Mouse (Mus musculus): ENCODE measurements around the gene Fli1.

The Fli1 gene

DNA sequence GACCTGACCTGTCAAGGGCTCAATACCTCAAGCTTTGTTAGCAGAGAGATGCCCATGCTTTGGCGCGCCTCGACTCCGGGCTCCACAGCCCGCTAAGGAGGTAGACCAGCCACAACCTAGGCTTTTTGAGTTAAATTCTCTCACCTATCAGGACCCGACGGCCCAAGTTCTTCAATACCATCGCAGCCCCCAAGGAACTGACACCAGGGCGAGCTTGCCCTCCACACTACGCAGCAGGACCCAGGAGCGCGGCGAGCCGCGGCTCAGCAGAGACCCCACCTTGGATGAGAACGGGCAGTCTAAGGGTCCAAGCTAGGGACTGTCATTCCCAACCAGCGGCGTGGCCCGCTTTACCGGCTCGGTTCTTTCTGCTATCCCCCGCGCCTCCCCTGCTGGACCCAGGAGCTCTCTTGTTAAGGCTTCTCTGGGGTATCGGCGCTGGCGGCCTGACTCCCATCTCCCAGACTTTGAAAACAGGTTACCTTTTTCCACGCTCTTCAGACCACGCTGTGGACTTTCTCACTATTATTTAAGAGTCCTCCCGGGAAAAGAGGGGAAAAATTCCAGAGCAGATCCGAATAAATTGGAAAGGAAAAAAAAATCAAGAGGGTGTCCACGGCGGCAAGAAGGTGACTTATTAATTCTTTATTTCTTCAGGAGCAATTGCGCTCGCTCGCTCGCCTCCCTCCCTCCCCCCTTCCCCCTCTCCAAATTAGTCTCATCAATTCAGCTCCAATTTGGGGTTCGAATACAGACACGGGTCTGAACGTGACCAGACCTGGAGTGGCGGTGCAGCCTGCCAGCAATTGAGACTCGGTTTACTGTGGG is at the start of gene Fli1:
Fli1 (minus strand) TSS at position 650 of the 828 bp plus-strand sequence.
- no peak for DNase-seq (ENCODE audit: extremely low read depth, low read depth)

DNA sequence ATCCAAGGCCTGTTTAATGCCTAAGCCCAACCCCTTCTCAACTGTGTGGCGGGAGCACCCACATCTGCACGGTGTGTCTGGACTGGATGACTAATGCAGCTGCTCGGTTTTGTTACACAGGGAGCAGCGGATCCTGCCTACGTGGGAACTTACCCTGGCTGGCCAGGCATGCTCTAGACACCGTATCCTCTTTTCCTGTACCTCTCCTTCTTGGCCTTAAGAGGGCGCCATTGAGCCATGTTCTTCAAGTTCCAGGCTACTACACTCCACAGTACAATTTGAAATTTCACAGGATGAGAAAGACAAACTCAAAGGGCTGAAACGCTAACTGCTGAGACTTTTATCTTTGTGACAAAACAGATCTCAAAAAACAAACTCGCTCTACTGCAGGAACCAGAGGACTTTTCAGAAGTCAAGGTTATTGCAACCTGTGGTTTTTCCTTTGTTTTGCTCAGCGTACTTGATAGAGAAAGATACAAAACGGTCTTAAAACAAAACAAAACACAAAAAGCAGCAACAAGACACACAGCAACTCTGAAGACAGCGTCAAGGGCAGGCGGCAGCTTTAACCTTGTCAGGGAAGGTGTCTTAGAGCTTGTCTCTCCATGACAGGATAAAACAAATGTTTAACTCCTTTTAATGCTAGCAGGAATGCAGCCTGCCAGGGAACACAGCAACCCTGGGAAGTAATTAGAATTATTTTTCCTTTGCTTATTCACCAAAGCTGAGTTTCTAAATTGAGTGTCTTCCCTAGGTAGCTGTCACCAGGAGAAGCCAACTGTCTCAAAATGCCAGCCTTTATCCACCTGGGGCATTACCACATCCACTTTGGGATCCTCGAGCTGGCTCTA is 49.3 kb upstream of the Fli1 start:
- peak; percentile 86 for DNase-seq (ENCODE audit: extremely low read depth, low read depth)

DNA sequence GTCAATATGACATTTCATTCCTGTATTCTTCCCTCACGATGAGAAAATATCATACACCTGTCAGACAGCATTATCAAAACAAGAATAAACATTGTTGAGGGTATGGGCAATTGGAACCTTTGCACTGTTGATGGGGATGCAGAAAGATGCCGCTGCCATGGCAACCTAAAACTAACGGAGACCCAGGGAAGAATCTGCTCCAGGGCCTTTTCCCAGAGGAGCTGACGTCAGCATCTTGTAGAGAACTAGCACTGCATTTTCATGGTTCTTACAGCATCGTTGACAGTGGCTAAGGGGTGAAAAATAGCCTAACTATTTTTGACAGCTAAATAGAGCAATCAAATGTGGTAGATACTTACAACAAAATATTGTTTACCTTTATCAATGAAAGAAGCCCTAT is 47.9 kb upstream of the Fli1 start:
- DNase-seq (ENCODE audit: extremely low read depth, low read depth): no peak

DNA sequence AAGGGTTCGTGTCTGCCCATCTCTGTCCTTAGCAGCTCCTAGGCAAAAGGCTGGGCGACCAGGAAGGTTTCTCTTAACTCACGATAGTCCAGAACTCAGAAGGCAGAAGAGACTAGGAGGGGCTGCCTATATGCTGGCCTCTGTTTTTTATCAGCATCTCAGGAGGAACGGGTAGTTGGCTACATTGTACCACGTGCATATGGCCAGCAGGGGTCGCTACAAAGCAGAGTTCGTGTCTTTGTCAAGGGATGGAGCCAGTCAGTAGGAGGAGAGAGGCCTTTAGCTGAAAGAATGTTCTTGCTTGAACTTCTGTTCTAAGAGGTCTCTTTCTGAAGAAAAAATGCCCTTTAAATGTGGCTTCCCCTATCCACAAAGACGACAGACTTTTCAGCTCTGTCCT is 47.2 kb upstream of the Fli1 start:
- DNase-seq (ENCODE audit: extremely low read depth, low read depth): peak; percentile 62

GRCm38 (mm10) chr9:32585357-32585756 is 42.7 kb upstream of the Fli1 start:
- DNase-seq (ENCODE audit: extremely low read depth, low read depth): peak; percentile 26

DNA sequence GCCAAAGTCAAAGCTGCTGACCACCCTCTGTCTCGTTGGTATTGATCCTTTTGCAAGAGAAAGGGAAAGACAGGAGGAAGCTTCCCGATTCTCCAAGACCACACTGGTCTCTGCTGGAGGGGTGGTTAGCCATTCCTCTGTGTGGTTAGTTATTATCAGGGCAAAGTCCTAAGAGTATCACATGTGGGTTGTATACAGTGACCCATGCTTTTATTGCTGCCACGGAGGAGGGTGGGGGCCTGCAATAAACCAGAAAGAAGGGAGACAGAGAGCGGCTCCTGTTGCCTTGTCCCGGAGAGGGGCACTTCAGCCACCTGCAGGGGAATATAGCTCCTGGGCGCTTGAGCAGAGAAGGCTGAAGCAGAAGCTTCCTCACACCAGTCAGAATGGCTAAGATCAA is 41.2 kb upstream of the Fli1 start:
- no peak for DNase-seq (ENCODE audit: extremely low read depth, low read depth)

GRCm38 (mm10) chr9:32581851-32582573 is 39.4 kb upstream of the Fli1 start:
- DNase-seq (ENCODE audit: extremely low read depth, low read depth): peak; percentile 49

GRCm38 (mm10) chr9:32578411-32578810 is 35.8 kb upstream of the Fli1 start:
- no peak for DNase-seq (ENCODE audit: extremely low read depth, low read depth)

DNA sequence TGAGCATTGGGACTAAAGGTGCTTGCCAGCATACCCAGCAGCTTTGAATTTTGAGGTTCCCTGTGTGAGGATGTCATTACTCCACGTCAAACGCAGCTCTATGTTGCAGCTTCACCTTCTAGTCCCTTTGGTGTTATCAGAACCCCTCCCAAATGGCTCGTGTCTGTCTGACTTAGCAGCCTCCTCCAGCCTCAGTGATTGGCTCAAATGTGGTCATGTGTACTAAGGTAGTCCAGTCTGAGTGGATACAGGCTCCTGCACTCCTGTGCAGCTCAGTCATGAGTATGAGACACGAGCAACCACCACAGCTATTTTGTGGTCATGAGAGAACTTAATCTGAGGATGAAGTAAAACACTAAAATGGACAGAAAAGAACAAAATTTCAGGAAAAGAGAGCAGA is 31.0 kb upstream of the Fli1 start:
- DNase-seq (ENCODE audit: extremely low read depth, low read depth): no peak

DNA sequence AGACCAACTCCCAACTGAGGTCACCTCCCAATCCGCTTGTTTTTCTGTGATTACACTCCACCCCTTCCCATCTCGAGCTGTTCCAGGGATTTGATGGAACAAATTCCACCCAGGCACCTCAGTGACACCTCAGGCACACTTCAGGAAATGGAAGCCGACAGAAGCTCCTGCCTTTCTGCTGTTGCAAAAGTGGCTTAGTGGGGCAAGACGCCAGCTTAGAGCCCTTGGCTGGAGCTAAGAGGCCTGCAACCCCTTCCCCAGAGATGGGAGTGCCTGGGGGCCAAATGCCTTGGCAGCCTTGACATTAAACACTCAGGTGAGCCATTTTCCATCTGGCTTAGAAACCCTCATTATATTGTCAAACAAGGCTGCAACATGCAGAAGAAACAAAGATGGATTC is 29.0 kb upstream of the Fli1 start:
- DNase-seq (ENCODE audit: extremely low read depth, low read depth): no peak

GRCm38 (mm10) chr9:32570547-32570946 is 27.9 kb upstream of the Fli1 start:
- DNase-seq (ENCODE audit: extremely low read depth, low read depth): no peak

DNA sequence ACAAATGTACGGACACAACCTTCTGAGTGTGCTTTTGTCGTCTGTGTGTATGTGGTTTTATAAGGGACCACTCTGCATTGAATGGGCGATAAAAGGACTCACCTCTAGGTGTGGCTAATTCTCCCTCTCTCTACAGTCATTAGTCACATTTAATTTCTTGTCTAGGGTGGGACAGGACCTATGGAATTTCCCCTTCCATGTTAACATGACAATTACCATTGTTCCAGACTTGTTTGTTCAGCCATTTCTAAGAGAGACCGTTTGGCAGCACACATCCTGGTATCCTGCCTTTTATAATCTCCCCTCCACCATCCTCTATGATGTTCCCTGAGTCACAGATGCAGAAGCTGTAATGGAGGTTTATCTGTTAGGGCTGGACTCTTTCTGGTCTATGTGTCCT is 26.6 kb upstream of the Fli1 start:
- no peak for DNase-seq (ENCODE audit: extremely low read depth, low read depth)

DNA sequence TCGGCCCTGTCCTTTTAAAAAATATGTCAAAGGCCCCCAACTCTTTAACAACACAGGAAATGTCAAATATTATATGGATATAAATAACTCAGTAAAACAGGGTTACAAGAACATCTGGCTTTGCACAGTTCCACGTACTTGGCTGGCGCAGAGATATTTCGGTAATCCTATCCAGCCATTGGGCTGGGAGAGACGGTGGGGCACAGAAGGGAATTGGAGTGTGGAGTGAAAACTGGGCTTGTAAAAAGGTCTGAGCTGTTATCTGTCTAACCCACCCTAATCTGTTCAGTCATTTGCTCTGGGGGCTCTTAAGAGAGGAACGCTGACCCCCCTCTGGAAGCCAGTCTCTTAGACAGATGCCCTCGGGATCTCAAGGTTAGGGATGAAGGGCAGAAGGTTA is 24.9 kb upstream of the Fli1 start:
- no peak for DNase-seq (ENCODE audit: extremely low read depth, low read depth)

DNA sequence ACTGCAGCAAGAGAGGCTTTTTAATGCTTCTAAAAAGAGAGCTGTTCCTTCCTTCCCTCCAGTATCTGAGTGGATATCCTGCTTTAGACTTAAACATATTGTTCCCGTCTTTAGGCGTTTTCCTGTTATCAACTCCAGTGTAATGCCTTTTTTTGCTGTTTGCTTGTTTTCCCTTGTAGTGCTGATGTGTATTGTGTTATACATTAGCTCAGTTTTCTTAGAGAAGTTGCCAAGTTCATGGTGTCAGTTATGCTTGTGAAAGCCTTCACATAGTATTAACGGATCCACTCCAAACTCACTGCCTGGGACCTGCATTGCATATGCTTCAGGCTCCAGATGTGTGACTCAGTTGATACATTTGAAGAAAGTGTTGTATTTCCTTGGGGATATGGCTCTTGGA is 22.6 kb upstream of the Fli1 start:
- DNase-seq (ENCODE audit: extremely low read depth, low read depth): no peak

- no peak for DNase-seq (ENCODE audit: extremely low read depth, low read depth)
Measured at GRCm38 (mm10) chr9:32562837-32563236, 20.2 kb upstream of the Fli1 start.

DNA sequence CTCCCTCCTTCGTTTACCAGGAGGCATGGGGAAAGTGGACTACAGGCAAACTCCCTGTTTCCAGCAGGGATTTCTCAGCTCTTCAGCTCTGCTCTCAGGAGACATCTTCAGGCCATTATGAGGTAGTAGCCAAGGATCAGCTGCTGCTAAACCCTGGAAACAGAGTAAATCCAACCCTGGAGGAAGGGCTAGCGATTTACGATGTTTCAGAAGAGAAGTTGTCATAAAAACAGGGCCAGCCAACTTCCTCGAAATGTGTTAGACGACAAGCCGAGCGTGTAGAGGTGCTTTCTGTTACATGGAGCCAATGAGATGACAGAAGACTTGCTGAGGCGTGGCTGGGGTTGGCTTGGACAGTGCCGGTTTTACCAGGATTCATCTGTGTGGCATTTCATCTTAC is 19.7 kb upstream of the Fli1 start:
- DNase-seq (ENCODE audit: extremely low read depth, low read depth): peak; percentile 90

- no peak for DNase-seq (ENCODE audit: extremely low read depth, low read depth)
Measured at GRCm38 (mm10) chr9:32561190-32561890, 18.7 kb upstream of the Fli1 start.

- DNase-seq (ENCODE audit: extremely low read depth, low read depth): peak; percentile 63
Measured at GRCm38 (mm10) chr9:32559859-32560258, 17.2 kb upstream of the Fli1 start.

- no peak for DNase-seq (ENCODE audit: extremely low read depth, low read depth)
Measured at GRCm38 (mm10) chr9:32559454-32559853, 16.8 kb upstream of the Fli1 start.

- DNase-seq (ENCODE audit: extremely low read depth, low read depth): peak; percentile 58
Measured at GRCm38 (mm10) chr9:32556313-32556712, 13.7 kb upstream of the Fli1 start.

DNA sequence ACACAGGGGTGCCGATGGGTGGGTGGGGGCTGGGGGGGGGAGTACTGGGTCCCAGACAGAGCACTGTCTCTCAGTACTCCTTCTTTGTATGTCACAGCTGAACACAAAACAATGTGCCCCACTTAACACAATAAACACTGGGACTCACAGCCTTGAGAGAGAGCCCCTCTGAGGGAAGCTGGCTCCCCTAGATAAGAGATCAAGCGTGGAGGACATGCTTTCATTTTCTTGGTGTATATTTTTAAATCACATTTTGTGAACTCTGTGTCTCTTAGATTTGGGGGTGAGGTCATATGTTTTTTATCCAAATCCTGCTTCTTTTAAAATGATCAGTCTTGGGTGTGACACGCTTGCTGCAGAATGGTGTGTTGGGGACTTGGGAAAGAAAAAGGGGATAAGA is 12.6 kb upstream of the Fli1 start:
- no peak for DNase-seq (ENCODE audit: extremely low read depth, low read depth)

All from MEL-GATA-1-ER (cell line).